Comparison of ENCODE assay signal across 15 mouse cellular contexts in the genomic region with DNA sequence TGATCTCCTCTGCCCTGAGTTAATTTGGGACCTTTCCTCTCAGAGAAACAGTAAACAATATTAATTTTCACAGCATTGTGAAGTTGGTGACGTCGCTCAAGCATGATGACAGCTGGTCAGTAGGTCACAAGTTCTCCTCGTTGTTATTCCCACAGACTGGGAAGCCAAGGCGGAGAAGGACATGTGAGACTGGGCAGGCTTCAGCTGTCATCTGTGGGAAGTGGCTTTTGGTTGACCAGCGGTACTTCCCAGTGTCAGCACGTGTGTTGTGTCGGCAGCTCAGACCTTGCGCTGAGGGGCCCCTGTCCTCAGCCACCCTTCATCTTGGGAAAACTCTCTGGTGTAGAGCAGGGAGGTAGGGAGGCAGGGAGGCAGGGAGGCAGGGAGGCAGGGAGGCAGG. TPM values are rescaled to one million over a fixed set of nuclear protein-coding genes. Genes with fewer than 3 reads are reported as not detected.
DNase-seq lines count a peak whose midpoint lies in the region; ATAC-seq and TF ChIP-seq lines count a peak whose summit lies in the region.
"Had no signal": no experiment of that assay in that cellular context is flagged by ENCODE, and none has a peak within 500 bp of the region (broad histone marks: within the 10 kb centered on the region; RNA-seq: fewer than 3 reads in every experiment).

No protein-coding gene starts in this region.

- no peaks in the 10 kb centered on the region for H3K36me3 ChIP-seq in forebrain, postnatal 0 days (ENCODE audit: insufficient read depth)
- H3K36me3 ChIP-seq: midbrain, embryonic 10.5 days had no signal

- no peak overlapping the region for H3K4me2 ChIP-seq in forebrain, postnatal 0 days (ENCODE audit: low read depth)

- WGBS in lung, adult 2 months = 40% methylated on average over 8 of the region's 8 CpGs
- WGBS in forebrain, postnatal 0 days = 85% methylated on average over 8 of the region's 8 CpGs

- H3K27me3 ChIP-seq in forebrain, postnatal 0 days (ENCODE audit: insufficient read depth, low read length) = no peaks in the 10 kb centered on the region; the same call in 1 of the 2 replicates

- intact Hi-C loops in heart, postnatal 10 days (cut with DNase I) = no loop called here

- H3K27ac ChIP-seq in forebrain, postnatal 0 days (ENCODE audit: low read depth, low read length) = no peak overlapping the region
- H3K27ac ChIP-seq: midbrain, embryonic 10.5 days had no signal

- TF ChIP-seq CTCF in lung, adult 2 months (IDR thresholded peaks at IDR 0.05; ENCODE audit: insufficient read depth, low read length) = no peak
- TF ChIP-seq CTCF in forebrain, postnatal 0 days (IDR thresholded peaks at IDR 0.05; ENCODE audit: low read depth) = no peak

- H3K9me3 ChIP-seq in forebrain, postnatal 0 days (ENCODE audit: low read length) = no peaks in the 10 kb centered on the region
- H3K9me3 ChIP-seq: midbrain, embryonic 10.5 days had no signal

- H3K4me1 ChIP-seq in lung, adult 2 months (ENCODE audit: control insufficient read depth, insufficient read depth, low read length) = peaks cover 15% of the 10 kb centered on the region
- H3K4me1 ChIP-seq in forebrain, postnatal 0 days (ENCODE audit: insufficient read depth) = no peaks in the 10 kb centered on the region

- no peak for TF ChIP-seq POLR2A in lung, adult 2 months (IDR thresholded peaks at IDR 0.05; ENCODE audit: borderline replicate concordance, extremely low read depth, low read depth, low read length)

- no peak overlapping the region for H3K9ac ChIP-seq in forebrain, postnatal 0 days

- DNase-seq in heart, adult 18-20 months = peak; percentile 26 to 32
- no peak for DNase-seq in heart, adult 8-10 months (ENCODE audit: low spot score)
- DNase-seq in lung, postnatal 10 days = peak; percentile 47
- no peak for DNase-seq in lung, adult 2 months
- peak; percentile 47 to 56 for DNase-seq in heart, postnatal 10 days
- DNase-seq in retina, embryonic 14.5 days (ENCODE audit: low spot score) = peak; percentile 22
- DNase-seq in ovary, postnatal 14 days (ENCODE audit: low spot score) = no peak
- no peak for DNase-seq in forebrain, postnatal 0 days
- DNase-seq: adrenal gland, postnatal 25 days; gastrocnemius, postnatal 25 days; left cerebral cortex, postnatal 4 days; thymus, adult 18-20 months had no signal

- ATAC-seq in forebrain, postnatal 0 days = no peak
- ATAC-seq: forebrain, embryonic 14.5 days; hindbrain, embryonic 16.5 days had no signal

- H3K4me3 ChIP-seq in lung, adult 2 months (replicated peaks; ENCODE audit: extremely low read depth, low read depth, low read length) = no peak overlapping the region
- no peak overlapping the region for H3K4me3 ChIP-seq in forebrain, postnatal 0 days (ENCODE audit: low read depth, low read length)
- H3K4me3 ChIP-seq: midbrain, embryonic 10.5 days had no signal

RNA-seq across cellular contexts. Expression of gene Rap1a, which starts 15.0 kb away (rescaled TPM):
- 100 to 1,000 TPM; 106 to 109 TPM for total RNA-seq in heart, adult 18-20 months (2021)
- total RNA-seq in heart, adult 8-10 months (2022) = 100 to 1,000 TPM in 2 of 4 experiments, 10 to 100 TPM in 2; 86.5 to 102 (median 97.8) TPM
- 8.2 and 18.1 TPM in 2 replicates for polyA plus RNA-seq in lung, adult 2 months (2012; rRNA removed)
- total RNA-seq in heart, postnatal 10 days (2021) = 100 to 1,000 TPM; 127 to 130 TPM
- total RNA-seq in forebrain, postnatal 0 days (2014; rRNA removed) = 36.4 and 37.5 TPM in 2 replicates
- polyA plus RNA-seq in forebrain, postnatal 0 days (2015; fragmentation: Nextera tagmentation; extraction: Ambion mirVana) = 60.7 and 70.5 TPM in 2 replicates

RNA-seq across cellular contexts. Expression of gene Adora3, which starts 54.6 kb away (rescaled TPM):
- total RNA-seq in heart, adult 18-20 months (2021) = not detected
- under 1 TPM in 3 of 4 experiments, not detected in 1; 0.25 to 0.44 (median 0.32) TPM for total RNA-seq in heart, adult 8-10 months (2022)
- polyA plus RNA-seq in lung, adult 2 months (2012; rRNA removed) = 0.84 and 1.2 TPM in 2 replicates
- total RNA-seq in heart, postnatal 10 days (2021) = under 1 TPM in 1 of 2 experiments, not detected in 1; 0.26 TPM
- 0.14 and 0.23 TPM in 2 replicates for total RNA-seq in forebrain, postnatal 0 days (2014; rRNA removed)
- 0.31 and 0.35 TPM in 2 replicates for polyA plus RNA-seq in forebrain, postnatal 0 days (2015; fragmentation: Nextera tagmentation; extraction: Ambion mirVana)
- total RNA-seq: adrenal gland, postnatal 25 days had no signal
- polyA plus RNA-seq: midbrain, embryonic 10.5 days had no signal

RNA-seq across cellular contexts. Expression of gene Tmigd3, which starts 54.6 kb away (rescaled TPM):
- under 1 TPM in 1 of 2 experiments, not detected in 1; 0.30 TPM for total RNA-seq in heart, adult 18-20 months (2021)
- total RNA-seq in heart, adult 8-10 months (2022) = under 1 TPM in 3 of 4 experiments, not detected in 1; 0.27 to 0.62 (median 0.41) TPM
- polyA plus RNA-seq in lung, adult 2 months (2012; rRNA removed) = 1.3 and 2.2 TPM in 2 replicates
- not detected for total RNA-seq in heart, postnatal 10 days (2021)
- total RNA-seq in forebrain, postnatal 0 days (2014; rRNA removed) = 1.4 TPM in 1 of 2 replicates, not detected in the other
- polyA plus RNA-seq in forebrain, postnatal 0 days (2015; fragmentation: Nextera tagmentation; extraction: Ambion mirVana) = 0.21 TPM in 1 of 2 replicates, not detected in the other
- total RNA-seq: adrenal gland, postnatal 25 days; gastrocnemius, postnatal 25 days; left cerebral cortex, postnatal 4 days had no signal
- polyA plus RNA-seq: forebrain, embryonic 14.5 days; hindbrain, embryonic 16.5 days; midbrain, embryonic 10.5 days had no signal

Comparison
In these comparisons a context has a peak if more than half of its experiments do, and no peak if none do; other contexts are left out.
1. DNase-seq: peak in heart, adult 18-20 months (2 of 2), lung, postnatal 10 days (single experiment), heart, postnatal 10 days (2 of 2) and retina, embryonic 14.5 days (single experiment); none in heart, adult 8-10 months (single experiment), lung, adult 2 months (single experiment), ovary, postnatal 14 days (single experiment) and forebrain, postnatal 0 days (single experiment).